Comparison of ENCODE assay signal across 7 mouse cellular contexts in the genomic region with DNA sequence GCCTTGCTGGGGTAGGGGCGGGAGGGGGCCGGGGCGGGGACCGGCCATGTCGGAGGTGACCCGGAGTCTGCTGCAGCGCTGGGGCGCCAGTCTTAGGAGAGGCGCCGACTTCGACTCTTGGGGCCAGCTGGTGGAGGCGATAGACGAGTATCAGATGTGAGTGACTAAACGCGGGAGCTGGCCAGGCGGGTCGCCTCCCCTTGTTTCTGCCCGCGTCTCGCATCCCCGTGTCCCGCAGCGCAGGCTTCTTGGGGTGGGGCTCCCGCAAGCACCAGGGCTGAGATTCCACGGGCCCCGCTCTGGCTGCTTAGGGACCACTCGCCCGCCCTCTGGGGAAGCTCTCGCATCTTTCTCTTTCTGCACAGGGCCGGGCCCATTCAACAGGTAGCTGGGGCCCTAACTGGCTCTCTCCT. TPM values are rescaled to one million over a fixed set of nuclear protein-coding genes. Genes with fewer than 3 reads are reported as not detected.
DNase-seq lines count a peak whose midpoint lies in the region; ATAC-seq and TF ChIP-seq lines count a peak whose summit lies in the region.

No protein-coding gene starts in this region.

- peaks cover 7% of the 10 kb centered on the region; the same call in 1 of the 2 replicates for H3K36me3 ChIP-seq in thymus, adult 2 months (ENCODE audit: control insufficient read depth, insufficient read depth, low read length)
- peaks cover 15% of the 10 kb centered on the region for H3K36me3 ChIP-seq in forebrain, embryonic 14.5 days (ENCODE audit: control insufficient read depth, insufficient read depth, low read length)
- no peaks in the 10 kb centered on the region for H3K36me3 ChIP-seq in intestine, embryonic 16.5 days (ENCODE audit: control insufficient read depth, insufficient read depth, low read length)
- H3K36me3 ChIP-seq in stomach, embryonic 14.5 days (ENCODE audit: control insufficient read depth, insufficient read depth, low read length) = no peaks in the 10 kb centered on the region; the same call in none of the 2 replicates

- under 1% methylated on average over 30 of the region's 30 CpGs for WGBS in thymus, adult 2 months
- under 1% methylated on average over 28 of the region's 30 CpGs for WGBS in forebrain, embryonic 14.5 days
- WGBS in intestine, embryonic 16.5 days = under 1% methylated on average over 26 of the region's 30 CpGs
- WGBS in stomach, embryonic 14.5 days = 1% methylated on average over 28 of the region's 30 CpGs

- TF ChIP-seq POLR2A in thymus, adult 2 months (IDR thresholded peaks at IDR 0.05; ENCODE audit: control insufficient read depth, extremely low read depth, insufficient read depth, low read length, poor library complexity) = no peak

- H3K4me2 ChIP-seq in forebrain, embryonic 14.5 days (ENCODE audit: low read length) = peak overlapping the region; percentile 55
- H3K4me2 ChIP-seq in intestine, embryonic 16.5 days (ENCODE audit: low read depth, low read length) = peak overlapping the region; percentile 54
- H3K4me2 ChIP-seq in stomach, embryonic 14.5 days (replicated peaks; ENCODE audit: low read depth, low read length) = peak overlapping the region; percentile 47

- DNase-seq in thymus, adult 2 months = peak; percentile 53
- DNase-seq in thymus, postnatal 25 days = no peak
- DNase-seq in forebrain, embryonic 14.5 days (ENCODE audit: low spot score) = peak; percentile 57
- peak; percentile 50 for DNase-seq in mesoderm, embryonic 11.5 days (ENCODE audit: low read depth, low spot score)

- H3K27me3 ChIP-seq in thymus, adult 2 months (ENCODE audit: control insufficient read depth, insufficient read depth, low read length) = no peaks in the 10 kb centered on the region
- no peaks in the 10 kb centered on the region for H3K27me3 ChIP-seq in forebrain, embryonic 14.5 days (replicated peaks; ENCODE audit: control insufficient read depth, insufficient read depth, low read length)
- H3K27me3 ChIP-seq in intestine, embryonic 16.5 days (replicated peaks; ENCODE audit: control insufficient read depth, insufficient read depth, low read length) = no peaks in the 10 kb centered on the region
- H3K27me3 ChIP-seq in stomach, embryonic 14.5 days (ENCODE audit: control insufficient read depth, insufficient read depth, low read length) = no peaks in the 10 kb centered on the region

- peaks cover 5% of the 10 kb centered on the region; the same call in 1 of the 2 replicates for H3K4me1 ChIP-seq in thymus, adult 2 months (replicated peaks; ENCODE audit: control insufficient read depth, insufficient read depth, low read length)
- H3K4me1 ChIP-seq in brown adipose tissue, adult 24 weeks (ENCODE audit: control insufficient read depth, insufficient read depth, insufficient read length, low read length) = no peaks in the 10 kb centered on the region
- no peaks in the 10 kb centered on the region for H3K4me1 ChIP-seq in forebrain, embryonic 14.5 days (ENCODE audit: control insufficient read depth, insufficient read depth, low read length)
- H3K4me1 ChIP-seq in intestine, embryonic 16.5 days (ENCODE audit: control insufficient read depth, insufficient read depth, low read length) = no peaks in the 10 kb centered on the region
- no peaks in the 10 kb centered on the region for H3K4me1 ChIP-seq in stomach, embryonic 14.5 days (ENCODE audit: control insufficient read depth, insufficient read depth, low read length)

- H3K27ac ChIP-seq in thymus, adult 2 months (ENCODE audit: control insufficient read depth, insufficient read depth, low read length) = peak overlapping the region; percentile 14; the same call in 1 of the 2 replicates
- H3K27ac ChIP-seq in brown adipose tissue, adult 24 weeks (replicated peaks; ENCODE audit: low read depth, low read length) = peak overlapping the region; percentile 74
- peak overlapping the region; percentile 2; the same call in 1 of the 2 replicates for H3K27ac ChIP-seq in forebrain, embryonic 14.5 days (ENCODE audit: low read depth, low read length)
- H3K27ac ChIP-seq in intestine, embryonic 16.5 days (ENCODE audit: low read length) = peak overlapping the region; percentile 32
- peak overlapping the region; percentile 4; the same call in 1 of the 2 replicates for H3K27ac ChIP-seq in stomach, embryonic 14.5 days (ENCODE audit: low read length)

- H3K9ac ChIP-seq in forebrain, embryonic 14.5 days (ENCODE audit: low read length) = peak overlapping the region; percentile 52
- H3K9ac ChIP-seq in intestine, embryonic 16.5 days (ENCODE audit: low read depth, low read length) = peak overlapping the region; percentile 67
- peak overlapping the region; percentile 19 for H3K9ac ChIP-seq in stomach, embryonic 14.5 days (replicated peaks; ENCODE audit: low read depth, low read length)

- peak overlapping the region; percentile 79 for H3K4me3 ChIP-seq in thymus, adult 2 months (ENCODE audit: control insufficient read depth, insufficient read depth, low read length)
- H3K4me3 ChIP-seq in brown adipose tissue, adult 24 weeks (ENCODE audit: insufficient read depth, low read depth, low read length) = peak overlapping the region; percentile 86
- H3K4me3 ChIP-seq in forebrain, embryonic 14.5 days (ENCODE audit: low read depth, low read length) = peak overlapping the region; percentile 45
- H3K4me3 ChIP-seq in intestine, embryonic 16.5 days (ENCODE audit: low read length) = peak overlapping the region; percentile 56
- peak overlapping the region; percentile 43 for H3K4me3 ChIP-seq in stomach, embryonic 14.5 days (ENCODE audit: low read depth, low read length)

- peak; percentile 30 for ATAC-seq in forebrain, embryonic 14.5 days
- ATAC-seq in intestine, embryonic 16.5 days = peak; percentile 62; the same call in 1 of the 2 replicates
- peak; percentile 29; the same call in 1 of the 2 replicates for ATAC-seq in stomach, embryonic 14.5 days (ENCODE audit: insufficient number of reproducible peaks, insufficient read depth, low FRiP score, low read depth)

- no peaks in the 10 kb centered on the region for H3K9me3 ChIP-seq in forebrain, embryonic 14.5 days (replicated peaks; ENCODE audit: control insufficient read depth, low read length)
- H3K9me3 ChIP-seq in intestine, embryonic 16.5 days (ENCODE audit: control insufficient read depth, low read length) = no peaks in the 10 kb centered on the region
- H3K9me3 ChIP-seq in stomach, embryonic 14.5 days (ENCODE audit: control insufficient read depth, low read depth, low read length) = no peaks in the 10 kb centered on the region

- no peak for TF ChIP-seq CTCF in thymus, adult 2 months (IDR thresholded peaks at IDR 0.05; ENCODE audit: borderline replicate concordance, control insufficient read depth, extremely low read depth, insufficient read depth, low read length, poor library complexity)

RNA-seq across cellular contexts. Expression of a gene that starts 0.4 kb away (rescaled TPM):
- polyA plus RNA-seq in thymus, adult 2 months (2012; rRNA removed) = 30.8 and 34.2 TPM in 2 replicates
- 22.6 TPM in 2 replicates for polyA plus RNA-seq in brown adipose tissue, adult 24 weeks (2012; ENCODE audit: insufficient read depth, insufficient read length, missing spikeins)
- polyA plus RNA-seq in forebrain, embryonic 14.5 days (2014; fragmentation: Nextera tagmentation; extraction: Ambion mirVana) = 109 and 126 TPM in 2 replicates
- 41.8 and 42.5 TPM in 2 replicates for polyA plus RNA-seq in intestine, embryonic 16.5 days (2015; fragmentation: Nextera tagmentation; extraction: Ambion mirVana)
- polyA plus RNA-seq in stomach, embryonic 14.5 days (2014; fragmentation: Nextera tagmentation; extraction: Ambion mirVana) = 47.0 and 48.1 TPM in 2 replicates

RNA-seq across cellular contexts. Expression of a gene that starts 1.1 kb away (rescaled TPM):
- 19.8 and 24.7 TPM in 2 replicates for polyA plus RNA-seq in thymus, adult 2 months (2012; rRNA removed)
- polyA plus RNA-seq in brown adipose tissue, adult 24 weeks (2012; ENCODE audit: insufficient read depth, insufficient read length, missing spikeins) = 30.0 and 35.5 TPM in 2 replicates
- polyA plus RNA-seq in forebrain, embryonic 14.5 days (2014; fragmentation: Nextera tagmentation; extraction: Ambion mirVana) = 37.0 and 40.0 TPM in 2 replicates
- polyA plus RNA-seq in intestine, embryonic 16.5 days (2015; fragmentation: Nextera tagmentation; extraction: Ambion mirVana) = 22.6 and 23.6 TPM in 2 replicates
- 28.3 and 30.0 TPM in 2 replicates for polyA plus RNA-seq in stomach, embryonic 14.5 days (2014; fragmentation: Nextera tagmentation; extraction: Ambion mirVana)

Comparison
In these comparisons a context has a peak if more than half of its experiments do, and no peak if none do; other contexts are left out.
1. H3K27ac ChIP-seq: peak in every context shown above with its lines; median percentile 74 in brown adipose tissue, adult 24 weeks; 32 in intestine, embryonic 16.5 days; 14 in thymus, adult 2 months; 4 in stomach, embryonic 14.5 days; 2 in forebrain, embryonic 14.5 days.